Mouse (Mus musculus): Measurements from ENCODE around the gene Ccdc175.

DNA sequence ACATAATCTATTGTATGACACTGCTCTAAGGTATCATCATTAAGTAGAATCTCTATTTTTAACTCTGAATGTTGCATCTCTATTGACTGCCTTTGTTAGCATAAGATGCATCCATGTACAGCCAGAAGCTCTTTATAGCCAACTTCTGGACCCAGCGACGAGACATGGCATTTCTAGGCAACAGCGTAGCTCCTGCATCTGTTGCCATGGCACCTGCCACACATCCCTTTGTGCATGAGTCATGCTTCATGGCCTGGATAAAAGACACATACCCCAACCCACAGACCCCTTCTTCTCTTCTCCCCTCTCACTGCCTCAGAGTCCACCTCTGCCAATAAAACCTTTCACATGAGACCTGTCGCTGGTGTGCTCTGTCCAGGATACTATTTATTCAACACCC lies 34.0 kb downstream of the Ccdc175 start:
- TF ChIP-seq CTCF (IDR thresholded peaks at IDR 0.05; ENCODE audit: low read depth, low read length) (no peak), GATA1 (IDR thresholded peaks at IDR 0.05; ENCODE audit: borderline replicate concordance, low read length) (no peak), POLR2AphosphoS5 (IDR thresholded peaks at IDR 0.05; ENCODE audit: insufficient replicate concordance, low read depth, low read length) (no peak), TAL1 (conservative IDR thresholded peaks at IDR 0.05; ENCODE audit: low read depth, low read length) (no peak)

All from G1E (cell line).